Mouse (Mus musculus): ENCODE results near the gene Wee2. TPM values are rescaled to one million over a fixed set of nuclear protein-coding genes. Genes with fewer than 3 reads are reported as not detected.

Wee2 gene
- not detected for total RNA-seq (2021)
- polyA plus RNA-seq (2012; rRNA removed): not detected in 2 replicates
- long read RNA-seq: 0 reads

- peaks cover 2% of the 10 kb centered on the region; the same call in 1 of the 2 replicates for H3K27me3 ChIP-seq (ENCODE audit: control insufficient read depth, insufficient read depth, low read length)
- no peak for TF ChIP-seq CTCF (IDR thresholded peaks at IDR 0.05)
- TF ChIP-seq EP300 (IDR thresholded peaks at IDR 0.05; ENCODE audit: insufficient read depth, low read depth, low read length): no peak
- no peak for TF ChIP-seq POLR2A (IDR thresholded peaks at IDR 0.05; ENCODE audit: insufficient read depth, low read depth, low read length)
- no peak within 1 kb of the TSS for H3K4me3 ChIP-seq
- H3K36me3 ChIP-seq (ENCODE audit: control insufficient read depth, insufficient read depth, low read length): no peaks in the 10 kb centered on the region
- H3K27ac ChIP-seq: no peak within 1 kb of the TSS
- 67% methylated on average over 5 of the region's 5 CpGs for WGBS
- H3K79me2 ChIP-seq (replicated peaks; ENCODE audit: control insufficient read depth, insufficient read depth, low read length): no peaks in the 10 kb centered on the region
- no peak within 1 kb of the TSS for H3K9ac ChIP-seq (ENCODE audit: low read depth, low read length)
- no peaks in the 10 kb centered on the region for H3K4me1 ChIP-seq (ENCODE audit: control insufficient read depth, insufficient read depth, low read length)
- intact Hi-C loops (cut with DNase I): no loop called here
- DNase-seq: no peak
Observed at GRCm38 (mm10) chr6:40438936-40439335, at the start of gene Wee2. TSS of gene Wee2 (plus strand) at chr6:40439088.

- Histone ChIP-seq H3K9ac (ENCODE audit: low read depth, low read length) (no peak overlapping the region), H3K4me1 (ENCODE audit: control insufficient read depth, insufficient read depth, low read length) (no peaks in the 10 kb centered on the region), H3K4me3 (no peak overlapping the region), H3K27ac (no peak overlapping the region), H3K79me2 (replicated peaks; ENCODE audit: control insufficient read depth, insufficient read depth, low read length) (no peaks in the 10 kb centered on the region), H3K36me3 (ENCODE audit: control insufficient read depth, insufficient read depth, low read length) (no peaks in the 10 kb centered on the region), H3K27me3 (ENCODE audit: control insufficient read depth, insufficient read depth, low read length) (no peaks in the 10 kb centered on the region)
- intact Hi-C loops (cut with DNase I): no loop called here
- no peak for TF ChIP-seq POLR2A (IDR thresholded peaks at IDR 0.05; ENCODE audit: insufficient read depth, low read depth, low read length)
- TF ChIP-seq CTCF (IDR thresholded peaks at IDR 0.05): no peak
- no peak for TF ChIP-seq EP300 (IDR thresholded peaks at IDR 0.05; ENCODE audit: insufficient read depth, low read depth, low read length)
- DNase-seq: no peak
- 68% methylated on average over 1 of the region's 1 CpGs for whole genome bisulfite sequencing
Observed at GRCm38 (mm10) chr6:40390975-40391374, 47.9 kb upstream of the Wee2 start.

GRCm38 (mm10) chr6:40393213-40393612, 45.7 kb upstream of the Wee2 start:
- intact Hi-C loops (cut with DNase I): loop anchor here (1.0 kb wide), 1 partner anchor 157 kb away; no protein-coding TSS in a partner anchor
- Histone ChIP-seq H3K27ac (no peak overlapping the region), H3K4me3 (no peak overlapping the region), H3K4me1 (ENCODE audit: control insufficient read depth, insufficient read depth, low read length) (no peaks in the 10 kb centered on the region), H3K27me3 (ENCODE audit: control insufficient read depth, insufficient read depth, low read length) (no peaks in the 10 kb centered on the region), H3K79me2 (replicated peaks; ENCODE audit: control insufficient read depth, insufficient read depth, low read length) (no peaks in the 10 kb centered on the region), H3K9ac (ENCODE audit: low read depth, low read length) (no peak overlapping the region), H3K36me3 (ENCODE audit: control insufficient read depth, insufficient read depth, low read length) (no peaks in the 10 kb centered on the region)
- WGBS: 37% methylated on average over 3 of the region's 3 CpGs
- TF ChIP-seq EP300 (IDR thresholded peaks at IDR 0.05; ENCODE audit: insufficient read depth, low read depth, low read length) (0 out of 2 replicates have a peak, but pooled peaks have one; percentile 57), CTCF (IDR thresholded peaks at IDR 0.05) (peak; percentile 72), POLR2A (IDR thresholded peaks at IDR 0.05; ENCODE audit: insufficient read depth, low read depth, low read length) (no peak)
- DNase-seq: peak; percentile 19 to 46

- no peak for DNase-seq
- H3K79me2 ChIP-seq (replicated peaks; ENCODE audit: control insufficient read depth, insufficient read depth, low read length): no peaks in the 10 kb centered on the region
- no peaks in the 10 kb centered on the region for H3K36me3 ChIP-seq (ENCODE audit: control insufficient read depth, insufficient read depth, low read length)
- H3K9ac ChIP-seq (ENCODE audit: low read depth, low read length): no peak overlapping the region
- TF ChIP-seq EP300 (IDR thresholded peaks at IDR 0.05; ENCODE audit: insufficient read depth, low read depth, low read length): no peak
- no peak for TF ChIP-seq POLR2A (IDR thresholded peaks at IDR 0.05; ENCODE audit: insufficient read depth, low read depth, low read length)
- TF ChIP-seq CTCF (IDR thresholded peaks at IDR 0.05): no peak
- H3K27me3 ChIP-seq (ENCODE audit: control insufficient read depth, insufficient read depth, low read length): no peaks in the 10 kb centered on the region
- no peaks in the 10 kb centered on the region for H3K4me1 ChIP-seq (ENCODE audit: control insufficient read depth, insufficient read depth, low read length)
- H3K27ac ChIP-seq: no peak overlapping the region
- 96% methylated on average over 2 of the region's 2 CpGs for WGBS
- intact Hi-C loops (cut with DNase I): no loop called here
- H3K4me3 ChIP-seq: no peak overlapping the region
Observed at GRCm38 (mm10) chr6:40402031-40402430, 36.9 kb upstream of the Wee2 start.

DNA sequence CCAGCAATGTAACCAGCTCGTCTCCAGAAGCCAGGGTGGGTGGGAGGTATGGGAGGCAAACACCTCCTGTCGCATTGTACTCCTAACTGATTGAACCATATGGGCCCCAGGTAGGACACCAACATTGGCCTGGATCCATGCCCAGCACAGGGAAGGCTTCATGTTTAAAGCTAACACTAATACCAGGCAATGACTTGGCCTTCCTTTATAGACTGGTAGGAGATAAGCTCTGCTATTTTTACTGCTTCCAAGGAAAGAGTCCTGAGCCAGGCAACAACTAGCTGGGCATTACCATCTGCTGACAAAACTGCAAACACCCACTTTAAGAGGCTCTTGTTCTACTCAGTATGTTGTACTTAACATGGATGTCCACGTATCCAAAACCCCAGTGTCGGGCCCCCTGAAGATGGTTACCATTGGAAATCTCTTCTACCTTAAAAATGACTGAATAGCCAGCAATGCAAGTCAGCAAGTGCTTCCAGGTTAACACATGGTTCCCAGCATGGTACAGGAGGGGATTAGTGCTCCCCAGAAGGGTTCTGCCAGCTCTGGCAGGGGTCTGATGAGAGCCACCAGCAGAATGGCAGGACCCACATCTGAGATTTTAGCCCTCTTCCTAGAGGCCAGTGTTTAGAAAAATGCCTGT, 35.1 kb upstream of the Wee2 start:
- Histone ChIP-seq H3K27me3 (ENCODE audit: control insufficient read depth, insufficient read depth, low read length) (no peaks in the 10 kb centered on the region), H3K4me1 (ENCODE audit: control insufficient read depth, insufficient read depth, low read length) (no peaks in the 10 kb centered on the region), H3K27ac (no peak overlapping the region), H3K36me3 (ENCODE audit: control insufficient read depth, insufficient read depth, low read length) (no peaks in the 10 kb centered on the region), H3K79me2 (replicated peaks; ENCODE audit: control insufficient read depth, insufficient read depth, low read length) (no peaks in the 10 kb centered on the region), H3K9ac (ENCODE audit: low read depth, low read length) (no peak overlapping the region), H3K4me3 (no peak overlapping the region)
- TF ChIP-seq CTCF (IDR thresholded peaks at IDR 0.05) (no peak), EP300 (IDR thresholded peaks at IDR 0.05; ENCODE audit: insufficient read depth, low read depth, low read length) (no peak), POLR2A (IDR thresholded peaks at IDR 0.05; ENCODE audit: insufficient read depth, low read depth, low read length) (no peak)
- intact Hi-C loops (cut with DNase I): no loop called here
- no peak for DNase-seq
- WGBS: 79% methylated on average over 4 of the region's 4 CpGs

- Histone ChIP-seq H3K36me3 (ENCODE audit: control insufficient read depth, insufficient read depth, low read length) (no peaks in the 10 kb centered on the region), H3K27me3 (ENCODE audit: control insufficient read depth, insufficient read depth, low read length) (no peaks in the 10 kb centered on the region), H3K4me3 (no peak overlapping the region), H3K4me1 (ENCODE audit: control insufficient read depth, insufficient read depth, low read length) (no peaks in the 10 kb centered on the region), H3K27ac (no peak overlapping the region), H3K9ac (ENCODE audit: low read depth, low read length) (no peak overlapping the region), H3K79me2 (replicated peaks; ENCODE audit: control insufficient read depth, insufficient read depth, low read length) (no peaks in the 10 kb centered on the region)
- 86% methylated on average over 3 of the region's 3 CpGs for WGBS
- no peak for TF ChIP-seq CTCF (IDR thresholded peaks at IDR 0.05)
- no peak for TF ChIP-seq EP300 (IDR thresholded peaks at IDR 0.05; ENCODE audit: insufficient read depth, low read depth, low read length)
- intact Hi-C loops (cut with DNase I): no loop called here
- no peak for DNase-seq
Observed at GRCm38 (mm10) chr6:40411085-40411484, 27.8 kb upstream of the Wee2 start.
